Mouse (Mus musculus): ENCODE data around the gene Mcrip1. TPM values are rescaled to one million over a fixed set of nuclear protein-coding genes. Genes with fewer than 3 reads are reported as not detected.

Mcrip1 gene
- polyA plus RNA-seq, 2 experiments, result 30.0 to 41.3 TPM

DNA sequence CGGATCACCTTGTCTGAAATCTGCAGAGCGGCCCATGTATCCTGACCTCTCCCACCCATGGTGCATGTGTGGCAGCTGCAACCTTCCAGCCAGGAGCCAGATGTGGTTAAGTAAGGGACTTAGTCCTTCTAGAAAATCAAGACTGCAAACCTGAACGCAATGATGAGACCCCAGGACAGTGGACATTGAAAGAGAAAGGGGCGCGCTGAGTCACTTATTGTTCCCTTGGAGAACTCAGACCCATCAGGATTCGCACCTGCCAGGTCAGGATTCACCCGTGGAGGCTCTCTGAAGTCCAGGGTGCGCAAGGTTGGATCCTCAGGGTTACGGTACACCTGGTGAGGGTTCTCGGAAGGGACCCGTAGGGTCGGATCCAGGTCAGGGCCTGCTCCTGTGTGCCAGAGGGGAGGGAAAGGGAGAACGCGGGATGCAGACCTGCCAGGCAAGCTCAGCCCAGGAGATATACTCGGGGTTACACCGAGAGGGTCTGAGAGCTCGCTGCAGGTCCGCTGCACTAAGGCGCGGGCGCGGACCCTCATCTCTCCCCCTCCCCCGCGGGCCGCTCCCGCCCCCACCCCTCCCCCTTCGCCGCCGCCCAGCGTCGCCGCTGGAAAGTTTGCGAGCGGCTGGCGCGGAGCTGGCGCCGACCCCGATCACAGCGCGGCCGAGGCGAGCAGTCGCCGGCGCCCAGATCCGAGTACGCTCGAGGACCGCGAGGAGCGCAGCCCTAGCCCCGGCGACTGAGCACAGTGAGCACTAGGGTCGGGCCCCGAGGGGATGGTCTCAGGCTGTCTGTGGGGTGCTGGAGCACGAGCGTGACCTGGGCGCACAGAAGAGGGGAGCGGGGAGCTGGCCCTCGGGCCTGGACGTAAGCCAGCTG, 19.2 kb downstream of the Mcrip1 start, which contains the start of gene Gcgr:
Gene Gcgr (plus strand): TSS at position 615 of the 880 bp plus-strand sequence.
- Histone ChIP-seq H3K27ac (no peak within 1 kb of the TSS), H3K27me3 (ENCODE audit: control insufficient read depth, insufficient read depth, low read length) (peaks cover 51% of the 10 kb centered on the region), H3K4me3 (ENCODE audit: insufficient read depth in 1 of 2, low read depth in 2 of 2, low read length in 2 of 2) (peak within 1 kb of the TSS; percentile 45 to 51)

DNA sequence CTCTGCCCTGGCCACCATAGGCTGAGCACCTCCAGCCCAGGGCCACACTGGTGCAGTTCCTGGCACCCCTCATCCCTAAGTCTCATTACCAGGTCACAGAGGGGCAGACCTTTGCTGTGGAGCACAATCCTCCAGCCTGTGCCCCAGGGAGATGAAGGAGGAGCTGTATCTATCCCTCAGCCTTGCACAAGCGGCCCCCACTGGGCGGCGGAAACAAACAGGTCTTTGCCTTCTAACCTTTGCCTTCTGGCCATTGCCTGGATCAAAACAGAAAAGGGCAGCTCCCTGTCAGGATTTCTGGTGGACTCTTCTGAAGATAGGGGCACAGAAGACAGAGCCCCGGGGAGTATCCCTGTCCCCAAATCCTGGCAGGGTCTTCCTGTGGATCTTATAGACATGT, 20.6 kb downstream of the Mcrip1 start:
- no peak overlapping the region for H3K9ac ChIP-seq (replicated peaks)
- WGBS (ENCODE audit: insufficient replicate concordance), result 60% methylated on average over 4 of the region's 4 CpGs
- H3K27me3 ChIP-seq (ENCODE audit: control insufficient read depth, insufficient read depth, low read length), result peaks cover 51% of the 10 kb centered on the region
- H3K9me3 ChIP-seq (ENCODE audit: control insufficient read depth, low read length), result no peaks in the 10 kb centered on the region
- DNase-seq (ENCODE audit: low read depth in 3 of 3, low spot score in 3 of 3), result no peak
- H3K4me3 ChIP-seq (ENCODE audit: insufficient read depth in 1 of 2, low read depth in 2 of 2, low read length in 2 of 2), result no peak overlapping the region
- no peak for TF ChIP-seq EP300 (IDR thresholded peaks at IDR 0.05; ENCODE audit: low read depth)
- H3K4me1 ChIP-seq (replicated peaks; ENCODE audit: control insufficient read depth in 2 of 2, insufficient read depth in 2 of 2, low read length in 1 of 2), result peaks cover 0 to 9% of the 10 kb centered on the region in 2 experiments; a peak in 2 of 4 replicates
- no peaks in the 10 kb centered on the region for H3K36me3 ChIP-seq (replicated peaks; ENCODE audit: control insufficient read depth, insufficient read depth, low read depth)
- no peak overlapping the region for H3K4me2 ChIP-seq (ENCODE audit: low read depth)
- H3K27ac ChIP-seq, result no peak overlapping the region
- no peak for ATAC-seq (ENCODE audit: insufficient read depth)

More for the DNA sequence above, 19.2 kb downstream of the Mcrip1 start, which contains the start of gene Gcgr:
- no peaks in the 10 kb centered on the region for H3K36me3 ChIP-seq (replicated peaks; ENCODE audit: control insufficient read depth, insufficient read depth, low read depth)
- WGBS (ENCODE audit: insufficient replicate concordance), result 8% methylated on average over 62 of the region's 62 CpGs
- no peaks in the 10 kb centered on the region for H3K9me3 ChIP-seq (ENCODE audit: control insufficient read depth, low read length)
- DNase-seq (ENCODE audit: low read depth in 3 of 3, low spot score in 3 of 3) (no peak), ATAC-seq (ENCODE audit: insufficient read depth) (no peak)
- no peak for TF ChIP-seq EP300 (IDR thresholded peaks at IDR 0.05; ENCODE audit: low read depth)
- TF ChIP-seq CTCF (IDR thresholded peaks at IDR 0.05; ENCODE audit: low read depth), result no peak
- peak within 1 kb of the TSS; percentile 51 for H3K4me2 ChIP-seq (ENCODE audit: low read depth)
- H3K4me1 ChIP-seq (replicated peaks; ENCODE audit: control insufficient read depth in 2 of 2, insufficient read depth in 2 of 2, low read length in 1 of 2), result peaks cover 0 to 9% of the 10 kb centered on the region in 2 experiments; a peak in 2 of 4 replicates
- H3K9ac ChIP-seq (replicated peaks), result peak within 1 kb of the TSS; percentile 38; the same call in 1 of the 2 replicates

DNA sequence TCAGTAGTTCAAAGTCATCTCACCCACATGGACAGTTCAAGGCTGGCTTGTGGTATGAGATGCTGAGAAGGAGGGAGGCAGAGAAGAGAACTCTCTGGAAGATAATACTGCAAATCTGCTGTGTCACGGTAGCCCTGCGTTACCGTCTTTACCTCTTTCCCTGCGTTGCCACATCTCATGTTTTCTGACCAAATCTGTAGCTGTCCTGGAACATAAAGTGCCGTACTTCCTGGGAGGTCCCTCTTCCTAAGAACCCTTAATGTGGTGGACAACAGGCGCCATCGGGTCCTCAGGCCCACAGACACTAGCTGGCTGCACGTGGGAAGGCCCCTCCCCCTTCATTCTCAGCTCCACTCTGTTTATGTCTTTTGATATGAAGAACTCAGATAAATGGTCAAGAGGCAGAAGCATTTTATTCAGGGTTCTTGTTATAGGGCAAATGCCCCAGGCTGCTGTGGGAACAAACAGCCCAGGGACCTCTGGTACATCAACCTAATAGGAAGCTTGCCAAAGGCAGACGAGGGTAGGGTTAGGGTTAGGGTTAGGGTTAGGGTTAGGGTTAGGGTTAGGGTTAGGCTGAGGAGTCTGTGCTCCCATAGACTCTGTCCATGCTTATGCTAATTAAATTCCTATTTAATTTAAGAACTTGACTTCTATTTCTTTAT, 21.7 kb downstream of the Mcrip1 start:
- Histone ChIP-seq H3K9ac (replicated peaks) (no peak overlapping the region), H3K27ac (no peak overlapping the region), H3K4me2 (ENCODE audit: low read depth) (no peak overlapping the region), H3K4me3 (ENCODE audit: insufficient read depth in 1 of 2, low read depth in 2 of 2, low read length in 2 of 2) (no peak overlapping the region), H3K36me3 (replicated peaks; ENCODE audit: control insufficient read depth, insufficient read depth, low read depth) (no peaks in the 10 kb centered on the region), H3K4me1 (replicated peaks; ENCODE audit: control insufficient read depth in 2 of 2, insufficient read depth in 2 of 2, low read length in 1 of 2) (peaks cover 0 to 9% of the 10 kb centered on the region in 2 experiments; a peak in 2 of 4 replicates), H3K27me3 (ENCODE audit: control insufficient read depth, insufficient read depth, low read length) (peaks cover 46% of the 10 kb centered on the region), H3K9me3 (ENCODE audit: control insufficient read depth, low read length) (no peaks in the 10 kb centered on the region)
- DNase-seq (ENCODE audit: low read depth in 3 of 3, low spot score in 3 of 3), result no peak
- no peak; the same call in 1 of the 2 replicates for ATAC-seq (ENCODE audit: insufficient read depth)
- no peak for TF ChIP-seq EP300 (IDR thresholded peaks at IDR 0.05; ENCODE audit: low read depth)
- no peak for TF ChIP-seq CTCF (IDR thresholded peaks at IDR 0.05; ENCODE audit: low read depth)
- 41% methylated on average over 9 of the region's 9 CpGs for WGBS (ENCODE audit: insufficient replicate concordance)

DNA sequence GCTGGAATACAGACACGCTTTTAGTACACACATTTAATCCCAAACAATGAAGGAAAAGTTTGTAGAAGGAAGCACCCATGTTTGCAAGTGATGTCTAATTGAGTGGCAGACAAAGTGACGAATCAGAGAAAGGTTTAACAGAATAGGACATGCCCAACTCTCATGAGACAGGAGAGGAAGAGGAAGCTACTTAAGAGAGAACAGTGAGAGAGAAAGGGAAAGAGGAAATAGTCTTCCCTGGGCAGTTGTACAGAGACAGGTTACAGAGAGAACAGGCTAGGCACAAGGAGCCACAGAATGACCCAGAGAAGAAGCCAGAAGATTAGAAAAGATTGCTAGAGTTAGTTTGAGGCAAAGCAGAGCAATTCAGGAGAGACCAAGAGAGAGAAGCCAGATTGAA, 23.6 kb downstream of the Mcrip1 start:
- Histone ChIP-seq H3K4me3 (ENCODE audit: insufficient read depth in 1 of 2, low read depth in 2 of 2, low read length in 2 of 2) (no peak overlapping the region), H3K27ac (no peak overlapping the region), H3K9me3 (ENCODE audit: control insufficient read depth, low read length) (no peaks in the 10 kb centered on the region), H3K4me2 (ENCODE audit: low read depth) (no peak overlapping the region), H3K9ac (replicated peaks) (no peak overlapping the region), H3K36me3 (replicated peaks; ENCODE audit: control insufficient read depth, insufficient read depth, low read depth) (no peaks in the 10 kb centered on the region), H3K4me1 (replicated peaks; ENCODE audit: control insufficient read depth in 2 of 2, insufficient read depth in 2 of 2, low read length in 1 of 2) (peaks cover 4 to 15% of the 10 kb centered on the region in 2 experiments; a peak in 3 of 4 replicates), H3K27me3 (ENCODE audit: control insufficient read depth, insufficient read depth, low read length) (peaks cover 27% of the 10 kb centered on the region)
- WGBS (ENCODE audit: insufficient replicate concordance), result 61% methylated on average over 2 of the region's 2 CpGs
- no peak for TF ChIP-seq CTCF (IDR thresholded peaks at IDR 0.05; ENCODE audit: low read depth)
- TF ChIP-seq EP300 (IDR thresholded peaks at IDR 0.05; ENCODE audit: low read depth), result no peak
- DNase-seq (ENCODE audit: low read depth in 3 of 3, low spot score in 3 of 3) (no peak), ATAC-seq (ENCODE audit: insufficient read depth) (no peak)

DNA sequence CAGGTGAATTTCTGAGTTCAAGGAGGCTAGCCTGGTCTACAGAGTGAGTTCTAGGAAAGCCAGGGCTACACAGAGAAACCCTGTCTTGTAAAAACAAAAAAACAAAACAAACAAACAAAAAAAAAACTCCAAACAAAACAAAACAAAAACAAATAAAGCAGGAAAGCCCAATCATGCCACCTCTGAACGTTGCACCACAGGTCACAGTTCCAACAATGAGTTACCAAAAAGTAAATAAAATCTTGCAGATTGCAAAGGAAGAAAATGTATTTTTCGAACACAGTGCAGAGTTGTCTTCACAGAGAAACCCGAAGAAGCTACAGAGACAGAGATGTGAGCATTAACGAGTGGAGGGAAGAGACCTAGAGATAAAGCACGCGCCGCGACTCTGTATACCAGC, 26.9 kb downstream of the Mcrip1 start:
- DNase-seq (ENCODE audit: low read depth in 3 of 3, low spot score in 3 of 3) (no peak), ATAC-seq (ENCODE audit: insufficient read depth) (no peak)
- H3K9ac ChIP-seq (replicated peaks), result no peak overlapping the region
- no peaks in the 10 kb centered on the region for H3K9me3 ChIP-seq (ENCODE audit: control insufficient read depth, low read length)
- no peak overlapping the region for H3K4me2 ChIP-seq (ENCODE audit: low read depth)
- H3K4me1 ChIP-seq (replicated peaks; ENCODE audit: control insufficient read depth in 2 of 2, insufficient read depth in 2 of 2, low read length in 1 of 2), result peaks cover 12 to 31% of the 10 kb centered on the region in 2 experiments
- TF ChIP-seq EP300 (IDR thresholded peaks at IDR 0.05; ENCODE audit: low read depth) (no peak), CTCF (IDR thresholded peaks at IDR 0.05; ENCODE audit: low read depth) (no peak)
- no peaks in the 10 kb centered on the region for H3K36me3 ChIP-seq (replicated peaks; ENCODE audit: control insufficient read depth, insufficient read depth, low read depth)
- no peaks in the 10 kb centered on the region for H3K27me3 ChIP-seq (ENCODE audit: control insufficient read depth, insufficient read depth, low read length)
- WGBS (ENCODE audit: insufficient replicate concordance), result 70% methylated on average over 8 of the region's 8 CpGs
- H3K4me3 ChIP-seq (ENCODE audit: insufficient read depth in 1 of 2, low read depth in 2 of 2, low read length in 2 of 2), result no peak overlapping the region
- H3K27ac ChIP-seq, result no peak overlapping the region

Measured in liver, embryonic 14.5 days (tissue).